Mouse (Mus musculus): ENCODE data around the gene Fbxl15. TPM values are rescaled to one million over a fixed set of nuclear protein-coding genes. Genes with fewer than 3 reads are reported as not detected.

The Fbxl15 gene
- total RNA-seq, 1 experiment from 2014 or later = 3.1 TPM

DNA sequence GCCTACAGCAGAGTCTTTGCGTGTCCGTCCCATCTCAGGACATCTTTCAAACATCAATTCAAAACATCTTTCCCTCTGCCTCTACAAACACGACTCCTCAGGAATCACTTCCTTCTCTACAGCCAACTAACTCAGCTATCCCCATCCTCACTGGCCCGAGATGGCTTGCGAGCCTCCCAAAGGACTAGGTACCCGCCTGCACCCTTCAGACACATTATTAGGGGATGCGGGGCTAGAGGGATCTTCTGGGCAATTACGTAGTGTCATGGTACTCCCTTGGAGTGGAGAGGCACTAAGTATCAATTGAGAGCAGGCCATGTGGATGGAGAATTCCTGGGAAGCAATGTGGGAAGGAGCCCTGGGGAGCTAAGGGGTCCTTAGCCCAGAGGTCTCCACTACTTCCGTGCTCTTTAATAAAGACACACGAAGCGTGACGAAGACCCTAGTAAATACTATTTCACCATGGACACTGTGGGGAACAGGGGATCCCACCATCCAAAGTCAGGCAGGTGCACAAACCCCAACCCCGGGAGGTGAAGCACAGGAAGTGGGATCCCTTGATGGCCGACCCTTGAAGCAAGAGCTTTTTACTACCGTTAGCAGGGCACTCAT lies 9.8 kb downstream of the Fbxl15 start:
- no peak for ATAC-seq (ENCODE audit: extremely low read depth, insufficient number of reproducible peaks, low FRiP score, poor library complexity, severe bottlenecking)

DNA sequence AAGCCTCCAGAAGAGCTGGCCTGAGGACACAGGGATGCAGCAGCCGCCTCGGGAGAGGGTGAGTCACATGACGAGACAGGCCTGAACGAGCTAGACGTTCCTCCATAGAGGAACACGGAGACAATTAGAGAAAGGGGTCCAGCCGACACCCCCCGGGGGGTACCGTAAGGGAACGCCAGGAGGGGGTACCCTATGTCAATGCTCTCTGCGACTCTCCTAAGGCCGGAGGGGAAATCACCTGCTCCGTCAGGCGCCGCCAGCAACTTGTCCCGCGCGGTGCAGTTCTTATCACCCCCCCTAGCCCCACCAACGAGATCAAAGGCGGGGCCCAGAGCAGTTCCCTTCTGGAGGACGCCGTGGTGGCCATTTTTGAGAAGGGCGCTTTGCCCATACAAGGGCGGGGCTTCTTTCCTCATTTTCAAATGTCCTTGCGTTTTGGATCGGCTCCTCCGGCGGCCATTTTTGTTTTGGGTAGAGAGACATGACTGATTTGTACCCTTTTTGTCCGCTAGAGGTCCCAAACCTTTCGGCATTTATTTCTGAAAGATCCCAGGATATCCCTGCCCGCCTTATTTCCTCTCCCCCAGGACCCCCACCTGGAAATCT lies 10.4 kb downstream of the Fbxl15 start, which contains the start of gene Cuedc2:
TSS of gene Cuedc2 (minus strand) at position 372 of the 606 bp plus-strand sequence.
- peak; percentile 84 for ATAC-seq (ENCODE audit: extremely low read depth, insufficient number of reproducible peaks, low FRiP score, poor library complexity, severe bottlenecking)

DNA sequence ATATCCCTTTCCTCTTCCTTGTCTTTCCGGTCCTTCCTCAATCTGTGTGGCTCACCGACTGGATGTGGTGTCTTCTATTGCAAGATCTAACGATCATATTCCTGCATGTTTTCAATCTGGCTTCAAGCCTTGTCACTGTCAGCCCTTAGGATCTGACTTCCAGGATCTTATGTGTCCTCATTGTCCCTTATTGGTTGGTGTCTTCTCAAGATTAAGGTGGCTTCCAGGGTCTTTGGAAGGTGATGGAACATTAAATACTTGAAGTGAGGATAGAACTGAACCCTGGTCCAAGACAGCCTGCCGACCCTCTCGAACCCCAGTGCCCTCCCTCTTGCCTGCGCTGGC lies 10.9 kb downstream of the Fbxl15 start:
- ATAC-seq (ENCODE audit: extremely low read depth, insufficient number of reproducible peaks, low FRiP score, poor library complexity, severe bottlenecking) = no peak

DNA sequence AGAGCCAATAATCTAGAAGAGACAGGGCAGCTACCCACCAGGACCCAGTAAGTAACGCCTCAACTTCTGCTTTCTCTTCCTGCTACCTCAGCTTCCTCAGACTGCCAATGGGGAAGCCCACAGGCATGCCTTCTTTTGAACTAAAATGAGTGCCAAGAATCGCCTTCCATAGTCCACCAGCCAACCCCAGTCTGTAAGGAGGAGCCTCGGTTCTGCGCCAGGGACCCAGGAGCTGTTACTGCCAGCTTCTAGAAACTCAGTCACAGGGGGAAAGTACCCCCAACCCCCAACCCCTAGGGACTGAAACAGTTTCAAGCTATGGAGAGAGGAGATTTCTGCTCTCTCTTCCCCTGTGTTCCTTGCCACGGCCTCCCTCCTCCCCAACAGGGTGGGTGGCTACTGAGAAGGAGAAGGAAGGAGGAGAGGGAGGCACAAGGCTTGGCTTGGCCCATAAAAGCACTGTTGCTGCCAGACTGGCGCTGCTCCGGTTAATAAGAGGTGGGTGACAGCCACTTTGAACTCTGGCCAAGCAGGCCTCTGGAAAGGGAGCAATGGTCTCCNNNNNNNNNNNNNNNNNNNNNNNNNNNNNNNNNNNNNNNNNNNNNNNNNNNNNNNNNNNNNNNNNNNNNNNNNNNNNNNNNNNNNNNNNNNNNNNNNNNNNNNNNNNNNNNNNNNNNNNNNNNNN lies 11.4 kb downstream of the Fbxl15 start:
- peak; percentile 62 for ATAC-seq (ENCODE audit: extremely low read depth, insufficient number of reproducible peaks, low FRiP score, poor library complexity, severe bottlenecking)

DNA sequence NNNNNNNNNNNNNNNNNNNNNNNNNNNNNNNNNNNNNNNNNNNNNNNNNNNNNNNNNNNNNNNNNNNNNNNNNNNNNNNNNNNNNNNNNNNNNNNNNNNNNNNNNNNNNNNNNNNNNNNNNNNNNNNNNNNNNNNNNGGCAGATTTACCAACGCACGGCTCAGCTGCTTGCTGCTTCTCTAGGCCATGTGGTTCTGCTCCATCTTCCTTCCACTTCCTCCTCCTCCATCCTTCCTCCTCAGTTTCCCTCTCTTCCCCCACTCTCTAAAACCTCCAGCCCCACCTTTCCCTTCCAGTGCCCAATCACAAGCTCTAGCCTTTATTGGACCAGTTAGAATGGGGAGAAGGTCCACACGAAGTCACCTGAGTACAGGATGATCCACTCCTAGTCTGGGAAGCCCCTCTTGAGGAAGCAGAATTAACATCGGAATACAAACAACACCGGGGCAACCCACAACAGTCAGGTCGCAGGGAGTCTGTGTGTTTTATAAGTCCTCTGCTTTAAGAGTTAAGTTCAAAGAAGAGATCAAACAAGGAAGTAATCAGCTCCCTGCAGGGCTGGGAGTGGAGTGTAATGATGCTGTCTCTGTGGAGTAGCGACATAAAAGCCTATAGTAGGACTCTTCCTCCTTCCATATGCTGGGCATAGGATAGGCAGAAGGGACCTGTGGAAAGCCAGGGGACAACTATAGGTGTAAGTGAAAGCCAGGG lies 16.9 kb downstream of the Fbxl15 start:
- no peak for ATAC-seq (ENCODE audit: extremely low read depth, insufficient number of reproducible peaks, low FRiP score, poor library complexity, severe bottlenecking)

DNA sequence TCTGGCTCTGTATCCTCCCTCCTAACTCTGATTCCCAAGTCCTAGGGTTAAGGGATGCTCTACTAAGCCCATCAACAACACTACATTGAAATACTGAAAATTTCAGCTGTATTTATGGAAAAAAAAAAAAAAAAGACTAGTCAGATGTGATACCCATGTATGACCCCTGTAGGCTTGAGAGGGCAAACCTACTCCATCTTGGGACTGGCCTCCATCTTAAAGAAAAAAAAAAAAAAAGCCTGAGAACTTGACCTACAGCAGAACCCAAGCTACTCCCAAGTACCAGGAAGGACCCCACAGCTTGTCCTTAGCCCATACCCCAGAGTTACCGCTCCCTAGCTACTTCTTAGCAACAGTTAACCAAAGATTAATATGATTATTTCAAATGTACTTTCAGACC lies 19.2 kb downstream of the Fbxl15 start:
- no peak for ATAC-seq (ENCODE audit: extremely low read depth, insufficient number of reproducible peaks, low FRiP score, poor library complexity, severe bottlenecking)

DNA sequence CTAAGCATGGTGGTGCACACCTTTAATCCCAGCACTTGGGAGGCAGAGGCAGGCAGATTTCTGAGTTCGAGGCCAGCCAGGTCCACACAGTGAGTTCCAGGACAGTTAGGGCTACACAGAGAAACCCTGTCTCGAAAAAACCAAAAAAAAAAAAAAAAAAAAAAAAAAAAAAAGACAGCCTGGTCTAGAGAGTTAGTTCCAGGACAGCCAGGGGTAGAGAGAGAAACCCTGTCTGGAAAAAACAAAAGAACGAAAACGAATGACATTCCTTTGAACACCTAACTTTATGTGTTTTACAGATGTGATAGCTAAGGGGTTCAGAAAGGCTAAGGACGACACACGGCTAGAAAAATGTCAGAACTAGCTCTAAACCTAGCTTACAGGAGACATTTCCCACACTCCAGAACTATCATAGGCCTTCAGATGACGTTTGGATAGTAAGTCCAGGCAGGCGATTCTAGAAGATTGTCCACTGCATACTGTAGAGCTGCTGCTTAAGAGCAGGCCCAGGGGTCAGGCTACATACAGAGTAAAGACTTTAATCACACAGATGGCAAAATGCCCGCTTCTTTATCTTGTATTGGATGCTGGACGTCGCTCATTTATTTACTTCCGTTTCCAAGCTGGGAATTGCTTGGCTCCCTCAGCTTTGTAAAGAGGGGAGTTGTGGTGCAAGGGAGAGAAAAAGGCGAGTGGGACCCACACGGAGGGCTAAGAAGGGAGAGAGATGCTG lies 20.1 kb downstream of the Fbxl15 start:
- no peak for ATAC-seq (ENCODE audit: extremely low read depth, insufficient number of reproducible peaks, low FRiP score, poor library complexity, severe bottlenecking)

DNA sequence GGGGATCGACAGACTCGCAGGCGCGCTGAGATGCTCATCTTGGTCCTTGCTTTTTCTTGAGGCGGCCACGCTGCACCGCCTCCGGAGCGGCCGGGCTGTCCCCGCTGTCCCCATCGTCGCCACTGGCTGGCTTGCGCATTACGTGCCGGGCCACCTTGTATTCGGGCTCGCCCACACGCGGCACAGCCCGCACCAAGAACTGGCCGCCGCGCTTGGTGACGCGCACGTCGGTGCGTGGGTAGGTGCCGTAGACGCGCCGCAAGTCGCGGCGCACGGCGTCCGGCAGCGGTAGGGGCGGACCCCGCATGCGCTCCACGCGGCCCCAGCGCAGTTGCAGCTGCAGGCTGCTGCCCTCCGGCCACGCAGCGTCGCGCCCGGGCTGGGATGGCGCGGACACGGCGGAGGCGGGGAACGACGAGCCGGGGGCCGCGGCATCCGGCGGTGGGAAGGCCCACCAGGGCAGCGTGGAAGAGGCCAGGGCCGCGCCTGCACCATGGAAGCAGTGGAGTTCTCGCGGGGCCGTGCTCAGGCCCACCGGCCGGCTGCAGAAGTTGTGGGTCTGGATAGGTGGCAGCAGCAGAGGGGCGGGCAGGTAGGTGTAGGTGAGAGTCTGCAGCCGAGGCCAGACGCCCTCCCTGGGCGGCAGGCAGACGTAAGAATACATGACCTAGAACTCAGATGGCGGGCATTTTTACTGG lies 20.9 kb downstream of the Fbxl15 start:
- peak; percentile 62 for ATAC-seq (ENCODE audit: extremely low read depth, insufficient number of reproducible peaks, low FRiP score, poor library complexity, severe bottlenecking)

DNA sequence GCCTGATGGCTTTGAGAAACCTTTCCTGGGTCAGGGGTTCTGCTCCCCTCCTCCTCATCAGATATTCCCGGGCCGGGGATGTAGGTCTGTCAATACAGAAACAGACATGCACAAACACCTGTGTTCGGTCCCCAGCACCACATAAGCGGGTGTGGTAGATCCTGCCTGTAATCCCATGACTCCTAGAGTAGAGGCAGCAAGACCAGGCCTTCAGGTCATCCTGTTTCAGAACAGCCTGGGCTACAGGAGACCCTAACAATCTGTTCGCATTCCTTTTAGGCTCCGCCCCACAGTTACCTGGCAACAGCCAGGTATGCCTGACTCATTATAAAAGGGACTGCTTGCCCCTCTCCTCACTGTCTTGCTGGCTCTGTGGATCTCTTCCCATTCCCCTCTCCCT lies 21.6 kb downstream of the Fbxl15 start:
- no peak for ATAC-seq (ENCODE audit: extremely low read depth, insufficient number of reproducible peaks, low FRiP score, poor library complexity, severe bottlenecking)

DNA sequence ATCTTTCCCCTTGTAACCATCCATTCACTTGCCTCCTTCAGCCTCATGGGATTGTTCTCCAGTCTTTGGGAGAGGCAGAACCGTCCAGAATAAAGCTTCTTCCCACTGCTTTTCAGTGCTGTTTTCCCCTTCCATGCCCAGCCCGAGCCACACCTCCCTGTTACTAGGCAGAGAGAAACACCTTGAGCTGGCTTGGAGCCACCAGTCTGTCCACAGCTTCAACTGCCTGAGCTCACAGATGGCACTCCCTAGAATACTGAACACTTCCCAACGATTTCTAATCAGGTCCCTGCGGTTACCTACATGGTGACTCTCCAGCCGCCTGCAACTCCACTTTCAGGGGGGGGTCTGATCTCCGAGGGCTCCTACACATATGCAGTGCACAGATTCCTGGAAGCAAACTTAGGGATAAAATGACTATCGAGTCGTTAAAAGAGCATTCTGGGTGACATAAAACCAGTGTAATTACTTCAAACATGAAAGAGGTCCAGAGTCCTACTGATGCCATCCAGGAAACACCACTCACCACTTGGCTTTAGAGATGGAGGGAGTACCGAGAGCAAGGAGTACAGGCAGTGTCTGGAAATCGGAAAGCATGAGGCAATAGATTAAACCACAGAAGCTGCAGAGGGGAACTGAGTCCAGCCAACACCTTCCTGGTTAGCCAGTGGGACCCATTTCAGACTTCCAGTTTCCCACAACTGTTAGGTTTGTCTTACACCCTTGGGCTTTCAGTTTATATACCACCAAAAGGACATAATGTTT lies 22.4 kb downstream of the Fbxl15 start, which contains the start of gene 2310034G01Rik:
TSS of gene 2310034G01Rik (minus strand) at position 135 of the 765 bp plus-strand sequence.
- ATAC-seq (ENCODE audit: extremely low read depth, insufficient number of reproducible peaks, low FRiP score, poor library complexity, severe bottlenecking) = no peak

DNA sequence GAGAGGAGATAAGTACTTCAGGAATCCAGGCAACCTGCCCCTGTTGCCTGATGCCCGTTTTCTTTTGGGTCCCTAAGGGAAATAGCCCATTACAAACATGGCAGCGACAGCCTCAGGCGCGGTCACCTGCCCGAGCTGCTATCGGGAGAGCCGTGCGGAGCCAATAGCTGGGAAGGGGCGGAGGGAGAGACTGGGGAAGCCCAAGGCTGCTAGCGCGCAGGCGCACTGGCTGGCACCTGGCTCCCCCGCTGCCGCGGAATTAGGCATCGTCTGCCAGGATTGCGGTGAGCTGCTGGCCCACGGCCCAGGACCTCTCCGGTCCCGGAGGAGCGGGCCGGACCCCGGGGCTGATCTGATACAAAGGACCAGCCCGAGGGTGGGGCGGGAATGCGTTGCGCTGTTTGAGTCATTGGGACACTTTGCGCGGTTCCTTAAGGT lies 28.7 kb downstream of the Fbxl15 start:
- peak; percentile 74 for ATAC-seq (ENCODE audit: extremely low read depth, insufficient number of reproducible peaks, low FRiP score, poor library complexity, severe bottlenecking)

DNA sequence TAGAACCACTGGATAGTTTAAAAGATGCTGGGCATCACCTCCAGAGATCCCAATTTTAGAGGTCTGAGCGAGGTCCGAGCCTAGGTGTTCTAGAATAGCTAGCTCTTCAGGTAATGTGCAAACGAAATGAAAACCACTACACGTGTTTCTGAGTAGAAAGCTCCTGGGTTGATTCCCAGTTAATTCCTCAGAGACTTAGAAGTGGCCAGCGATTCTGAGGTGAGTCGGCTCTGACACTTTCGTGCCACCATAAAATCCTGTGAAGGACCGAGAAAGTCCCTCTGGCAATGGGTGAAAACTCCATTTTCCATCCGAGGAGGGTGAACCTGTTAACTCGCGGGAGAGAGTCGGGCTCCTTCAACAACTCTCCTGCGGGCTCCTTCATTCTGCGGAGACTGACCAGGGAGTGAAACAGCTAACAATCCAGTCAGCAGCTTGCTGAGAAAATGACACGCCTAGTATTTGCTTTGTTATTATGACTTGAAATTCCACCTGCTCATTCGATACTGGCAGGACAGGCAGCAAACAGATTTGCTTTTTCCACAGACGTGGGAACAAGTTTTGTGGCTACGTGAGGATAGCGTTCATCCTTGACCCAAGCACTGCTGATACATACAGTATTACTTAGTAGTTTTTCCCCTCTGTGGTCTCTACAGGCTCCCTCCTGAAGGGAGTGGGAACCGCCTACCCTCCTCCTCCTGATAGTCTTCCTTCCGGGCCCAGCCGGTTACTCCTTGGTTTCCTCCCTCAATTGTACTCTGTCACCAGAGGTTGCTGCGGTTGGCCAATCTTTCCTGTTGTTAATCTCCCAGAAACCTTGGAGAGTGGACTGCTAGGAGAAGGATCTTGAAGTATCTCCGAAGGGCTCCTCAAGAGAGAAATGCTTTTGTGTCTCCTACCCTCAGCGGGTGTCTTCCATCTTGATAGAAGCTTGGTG lies 29.6 kb downstream of the Fbxl15 start:
- ATAC-seq (ENCODE audit: extremely low read depth, insufficient number of reproducible peaks, low FRiP score, poor library complexity, severe bottlenecking) = no peak

DNA sequence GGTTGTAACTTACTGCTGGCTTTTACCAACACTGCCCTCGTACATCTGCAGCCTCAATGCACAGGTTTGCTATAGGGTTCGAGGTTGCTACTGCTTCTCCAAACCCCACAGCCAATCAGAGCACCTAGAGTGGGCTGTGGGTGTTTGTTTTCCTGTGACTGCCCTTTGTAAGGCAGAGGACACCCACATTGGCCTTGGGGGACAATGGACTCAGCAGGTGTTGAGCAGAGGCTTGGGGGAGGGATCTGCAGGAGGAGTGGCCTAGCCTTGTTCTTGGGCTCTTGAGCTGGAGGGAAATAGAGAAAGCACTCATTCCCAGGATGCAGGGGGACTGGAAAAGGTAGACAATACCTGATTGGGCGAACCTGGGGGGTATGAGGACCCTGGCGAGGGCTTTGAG lies 30.4 kb downstream of the Fbxl15 start:
- ATAC-seq (ENCODE audit: extremely low read depth, insufficient number of reproducible peaks, low FRiP score, poor library complexity, severe bottlenecking) = no peak

DNA sequence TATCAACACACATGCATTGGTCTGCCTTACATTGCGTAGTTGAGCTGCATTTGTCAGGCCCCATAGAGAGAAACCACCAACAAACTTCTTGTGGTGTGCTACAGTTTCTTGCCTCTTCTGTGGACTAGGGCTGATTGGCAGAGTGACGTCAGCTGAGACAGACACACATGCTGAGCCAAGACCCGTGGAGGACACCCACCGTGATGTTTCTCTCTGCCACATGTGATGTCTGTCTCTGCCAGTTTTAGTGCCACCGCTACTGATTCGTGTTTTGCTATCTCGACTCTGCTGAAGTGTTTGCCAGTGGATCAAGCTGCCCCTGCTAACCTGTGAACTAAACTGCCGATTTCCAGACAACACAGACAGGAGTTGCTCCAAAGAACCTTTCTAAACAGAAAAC lies 34.1 kb downstream of the Fbxl15 start:
- ATAC-seq (ENCODE audit: extremely low read depth, insufficient number of reproducible peaks, low FRiP score, poor library complexity, severe bottlenecking) = no peak

DNA sequence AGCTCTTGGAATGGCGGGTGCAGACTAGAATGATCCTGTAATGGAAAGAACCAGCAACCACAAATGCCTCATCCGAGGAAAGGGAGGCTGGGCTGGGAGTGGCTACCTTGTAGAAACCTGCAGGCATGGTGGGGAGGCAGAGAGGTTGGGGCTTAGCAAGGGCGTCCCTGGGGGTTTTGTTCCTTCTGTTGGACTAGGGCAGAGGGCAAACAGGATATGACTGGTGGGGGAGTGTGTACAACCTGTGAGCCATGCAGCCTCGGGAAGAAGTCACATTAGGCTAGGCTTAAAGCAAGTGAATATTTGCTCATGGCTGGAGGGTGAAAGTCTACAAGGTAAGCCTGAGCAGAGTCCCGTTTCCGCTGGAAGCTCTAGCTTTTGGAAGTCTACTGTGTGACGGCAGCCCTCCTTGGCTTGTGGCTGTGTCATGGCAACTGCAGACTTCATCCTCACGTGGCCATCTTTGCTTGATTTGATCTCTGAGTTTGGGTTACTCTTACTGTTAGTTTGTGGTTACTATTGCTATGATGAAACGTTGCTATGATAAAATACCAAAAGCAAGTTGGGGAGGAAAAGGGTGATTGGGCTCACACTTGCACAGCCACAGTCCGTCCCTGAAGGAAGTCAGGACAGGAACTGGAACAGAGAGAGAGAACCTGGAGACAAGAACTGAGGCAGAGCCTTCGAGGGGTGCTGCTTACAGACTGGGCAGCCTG lies 35.5 kb downstream of the Fbxl15 start:
- no peak for ATAC-seq (ENCODE audit: extremely low read depth, insufficient number of reproducible peaks, low FRiP score, poor library complexity, severe bottlenecking)

Measured in neutrophil, adult 5-6 weeks (primary cell).